Mouse (Mus musculus) E14TG2a.4 (cell line): Measurements from ENCODE around the gene Pigl.

Experiments
- CTCF ChIP-seq: conservative IDR thresholded peaks from 2 replicates; pipeline ENCODE4 v1.5.1; 2014; ENCODE audit warnings: low read length
- NANOG ChIP-seq: IDR thresholded peaks from 2 replicates; pipeline ENCODE4 v1.6.1; 2014; ENCODE audit warnings: borderline replicate concordance, low read length, mixed read lengths
- POU5F1 ChIP-seq: IDR thresholded peaks from 2 replicates; pipeline ENCODE4 v1.6.1; 2014; ENCODE audit warnings: low read length, borderline replicate concordance

DNA sequence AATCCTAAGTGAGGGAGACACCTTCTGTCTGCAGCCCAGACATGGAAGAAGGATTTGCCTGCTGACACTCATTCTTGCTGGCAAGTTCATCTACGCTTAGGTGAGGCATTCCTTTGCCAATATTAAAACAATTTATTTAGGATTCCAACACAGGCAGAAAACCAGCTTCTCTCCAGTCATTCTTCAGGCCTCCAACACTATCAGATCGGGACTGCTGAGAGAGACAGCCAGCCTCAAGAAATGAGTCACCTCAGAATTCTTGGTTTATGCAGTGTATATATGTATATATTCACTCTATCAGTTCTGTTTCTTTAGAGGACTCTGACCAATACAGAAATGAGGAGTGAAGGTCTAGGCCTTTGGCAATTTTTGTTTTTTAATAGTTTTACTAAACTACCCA, 105.3 kb downstream of the Pigl start:
- no peak for TF ChIP-seq CTCF
- TF ChIP-seq POU5F1, result no peak
- TF ChIP-seq NANOG, result no peak
